Mouse (Mus musculus) kidney, embryonic 14.5 days (tissue): ENCODE measurements around the gene Pgap1. TPM values are rescaled to one million over a fixed set of nuclear protein-coding genes. Genes with fewer than 3 reads are reported as not detected.

Experiments
- ATAC-seq: fragments of 200-750 bp; cut with Nextera tagmentation; 2 replicates; pipeline ENCODE4 v1.8.0; 2017; ENCODE audit warnings: moderate number of reproducible peaks, mild to moderate bottlenecking, moderate TSS enrichment, moderate library complexity; ENCODE audit not compliant: low FRiP score, low TSS enrichment
- H3K27ac ChIP-seq: fragments of 300-500 bp; sonication (generic); 2 replicates; pipeline ENCODE4 v1.5.1; 2014; ENCODE audit warnings: low read depth, mild to moderate bottlenecking, low read length, moderate library complexity, mixed read lengths
- H3K27me3 ChIP-seq: fragments of 300-500 bp; sonication (generic); 2 replicates; pipeline ENCODE4 v1.6.1; 2014; ENCODE audit warnings: mild to moderate bottlenecking, low read length; ENCODE audit not compliant: control insufficient read depth, insufficient read depth
- H3K36me3 ChIP-seq: fragments of 300-500 bp; sonication (generic); 2 replicates; pipeline ENCODE4 v1.6.1; 2014; ENCODE audit warnings: low read length, mixed read lengths; ENCODE audit not compliant: control insufficient read depth, insufficient read depth
- H3K4me1 ChIP-seq: fragments of 300-500 bp; sonication (generic); 2 replicates; pipeline ENCODE4 v1.6.1; 2014; ENCODE audit warnings: low read length, mixed read lengths; ENCODE audit not compliant: control insufficient read depth, insufficient read depth
- H3K4me2 ChIP-seq: fragments of 300-500 bp; sonication (generic); replicated peaks from 2 replicates; pipeline ENCODE4 v1.6.1; 2014; ENCODE audit warnings: low read depth, mild to moderate bottlenecking, low read length
- H3K4me3 ChIP-seq: fragments of 300-500 bp; sonication (generic); 2 replicates; pipeline ENCODE4 v1.5.1; 2014; ENCODE audit warnings: mild to moderate bottlenecking, low read length
- H3K9ac ChIP-seq: fragments of 300-500 bp; sonication (generic); 2 replicates; pipeline ENCODE4 v1.6.1; 2014; ENCODE audit warnings: low read depth, mild to moderate bottlenecking, low read length, moderate library complexity
- H3K9me3 ChIP-seq: fragments of 300-500 bp; sonication (generic); 2 replicates; pipeline ENCODE4 v1.6.1; 2016; ENCODE audit warnings: low read length; ENCODE audit not compliant: control insufficient read depth
- WGBS: fragments of 180-500 bp; shearing (Covaris S2); extraction: QIAGEN DNeasy Blood & Tissue Kit; methylation state at CpG from one replicate; pipeline ENCODE4 v1.1.7; 2014; 5-methylcytosine and 5-hydroxymethylcytosine counted together
- polyA plus RNA-seq: library from polyadenylated mRNA; unstranded; fragments of >200 nt; fragmentation: Nextera tagmentation; extraction: Ambion mirVana; gene quantifications from 2 replicates; pipeline ENCODE4 v1.2.1, GENCODE M21; 2014

The Pgap1 gene
- polyA plus RNA-seq, result 7.5 and 13.5 TPM in 2 replicates

GRCm38 (mm10) chr1:54557301-54558229 is at the start of gene Pgap1:
Pgap1 (minus strand) TSS chr1:54557684.
- Histone ChIP-seq H3K4me2 (peak within 1 kb of the TSS; percentile 89), H3K27me3 (no peaks in the 10 kb centered on the region), H3K36me3 (no peaks in the 10 kb centered on the region), H3K9me3 (no peaks in the 10 kb centered on the region), H3K27ac (no peak within 1 kb of the TSS; the same call in 1 of the 2 replicates), H3K4me1 (no peaks in the 10 kb centered on the region), H3K4me3 (peak within 1 kb of the TSS; percentile 61), H3K9ac (peak within 1 kb of the TSS; percentile 66)
- under 1% methylated on average over 58 of the region's 59 CpGs for WGBS
- ATAC-seq, result peak; percentile 100

- ATAC-seq, result no peak
- Histone ChIP-seq H3K9me3 (no peaks in the 10 kb centered on the region), H3K27ac (no peak overlapping the region), H3K4me2 (no peak overlapping the region), H3K36me3 (no peaks in the 10 kb centered on the region), H3K4me3 (no peak overlapping the region), H3K27me3 (no peaks in the 10 kb centered on the region), H3K9ac (no peak overlapping the region), H3K4me1 (no peaks in the 10 kb centered on the region)
- 65% methylated on average over 1 of the region's 1 CpGs for WGBS
Measured at GRCm38 (mm10) chr1:54606936-54607335, 49.5 kb upstream of the Pgap1 start.

- no peak overlapping the region for H3K27ac ChIP-seq
- H3K9me3 ChIP-seq, result peaks cover 3% of the 10 kb centered on the region; the same call in 1 of the 2 replicates
- 93% methylated on average over 9 of the region's 9 CpGs for WGBS
- H3K4me1 ChIP-seq, result no peaks in the 10 kb centered on the region
- no peak overlapping the region for H3K4me2 ChIP-seq
- H3K36me3 ChIP-seq, result no peaks in the 10 kb centered on the region
- no peak overlapping the region for H3K4me3 ChIP-seq
- ATAC-seq, result no peak
- H3K27me3 ChIP-seq, result no peaks in the 10 kb centered on the region
- H3K9ac ChIP-seq, result no peak overlapping the region
Measured at GRCm38 (mm10) chr1:54601692-54602091, 44.2 kb upstream of the Pgap1 start.

GRCm38 (mm10) chr1:54600275-54600674 is 42.8 kb upstream of the Pgap1 start:
- WGBS, result 54% methylated on average over 1 of the region's 1 CpGs

GRCm38 (mm10) chr1:54597594-54598217 is 40.2 kb upstream of the Pgap1 start:
- Histone ChIP-seq H3K9ac (no peak overlapping the region), H3K27me3 (no peaks in the 10 kb centered on the region), H3K4me2 (no peak overlapping the region), H3K27ac (no peak overlapping the region), H3K9me3 (peaks cover 3% of the 10 kb centered on the region; the same call in 1 of the 2 replicates), H3K4me1 (no peaks in the 10 kb centered on the region), H3K36me3 (no peaks in the 10 kb centered on the region), H3K4me3 (no peak overlapping the region)
- no peak for ATAC-seq
- 87% methylated on average over 4 of the region's 4 CpGs for WGBS

More at GRCm38 (mm10) chr1:54600275-54600674, 42.8 kb upstream of the Pgap1 start:
- Histone ChIP-seq H3K36me3 (no peaks in the 10 kb centered on the region), H3K9me3 (peaks cover 3% of the 10 kb centered on the region; the same call in 1 of the 2 replicates), H3K27ac (no peak overlapping the region), H3K9ac (no peak overlapping the region), H3K4me3 (no peak overlapping the region), H3K27me3 (no peaks in the 10 kb centered on the region), H3K4me1 (no peaks in the 10 kb centered on the region), H3K4me2 (no peak overlapping the region)
- ATAC-seq, result no peak

GRCm38 (mm10) chr1:54596151-54596550 is 38.7 kb upstream of the Pgap1 start:
- Histone ChIP-seq H3K4me1 (no peaks in the 10 kb centered on the region), H3K9me3 (peaks cover 3% of the 10 kb centered on the region; the same call in 1 of the 2 replicates), H3K36me3 (no peaks in the 10 kb centered on the region), H3K27me3 (no peaks in the 10 kb centered on the region), H3K27ac (no peak overlapping the region), H3K9ac (no peak overlapping the region), H3K4me2 (no peak overlapping the region), H3K4me3 (no peak overlapping the region)
- ATAC-seq, result no peak
- WGBS, result 73% methylated on average over 2 of the region's 2 CpGs

- Histone ChIP-seq H3K27ac (no peak overlapping the region), H3K4me2 (no peak overlapping the region), H3K9me3 (no peaks in the 10 kb centered on the region), H3K4me3 (no peak overlapping the region), H3K36me3 (no peaks in the 10 kb centered on the region), H3K4me1 (no peaks in the 10 kb centered on the region), H3K9ac (no peak overlapping the region), H3K27me3 (no peaks in the 10 kb centered on the region)
- ATAC-seq, result no peak
- WGBS, result 88% methylated on average over 5 of the region's 5 CpGs
Measured at GRCm38 (mm10) chr1:54587076-54587475, 29.6 kb upstream of the Pgap1 start.

- Histone ChIP-seq H3K9ac (no peak overlapping the region), H3K9me3 (no peaks in the 10 kb centered on the region), H3K27me3 (no peaks in the 10 kb centered on the region), H3K4me3 (no peak overlapping the region), H3K4me2 (no peak overlapping the region), H3K36me3 (no peaks in the 10 kb centered on the region), H3K27ac (no peak overlapping the region), H3K4me1 (no peaks in the 10 kb centered on the region)
- WGBS, result 58% methylated on average over 5 of the region's 5 CpGs
- no peak for ATAC-seq
Measured at GRCm38 (mm10) chr1:54585971-54586555, 28.6 kb upstream of the Pgap1 start.
